Mouse (Mus musculus): Measurements from ENCODE around the gene Cartpt. TPM values are rescaled to one million over a fixed set of nuclear protein-coding genes. Genes with fewer than 3 reads are reported as not detected.
A peak's percentile ranks its signal among the peaks of the same experiment; 100 is the strongest.
"Not testable (repeated sequence)": the region's sequence is repeated elsewhere in the genome, so short reads cannot be mapped to it uniquely, and the experiment has no call there.

Cartpt gene
- polyA plus RNA-seq, 1 experiment from 2014 or later: 4.1 TPM

- WGBS: 84% methylated on average over 6 of the region's 6 CpGs
- DNase-seq (ENCODE audit: low spot score): no peak
- Histone ChIP-seq H3K36me3 (replicated peaks; ENCODE audit: control insufficient read depth, insufficient read depth, low read depth, low read length) (no peaks in the 10 kb centered on the region), H3K27ac (replicated peaks; ENCODE audit: low read depth, low read length) (no peak overlapping the region), H3K27me3 (ENCODE audit: control insufficient read depth, insufficient read depth, low read length) (no peaks in the 10 kb centered on the region), H3K4me2 (ENCODE audit: low read depth, low read length) (no peak overlapping the region), H3K4me3 (ENCODE audit: low read depth, low read length) (no peak overlapping the region), H3K9ac (replicated peaks; ENCODE audit: low read length) (no peak overlapping the region), H3K4me1 (ENCODE audit: control insufficient read depth, insufficient read depth, low read length) (no peaks in the 10 kb centered on the region), H3K9me3 (replicated peaks; ENCODE audit: control insufficient read depth, low read length) (no peaks in the 10 kb centered on the region)
- no peak for ATAC-seq (replicated peaks; ENCODE audit: insufficient number of reproducible peaks, low FRiP score, low TSS enrichment, low read depth)
Measured at GRCm38 (mm10) chr13:99931502-99931901, 30.6 kb upstream of the Cartpt start.

- H3K4me2 ChIP-seq (ENCODE audit: low read depth, low read length): no peak overlapping the region
- H3K4me3 ChIP-seq (ENCODE audit: low read depth, low read length): no peak overlapping the region
- WGBS: 72% methylated on average over 5 of the region's 5 CpGs
- ATAC-seq (replicated peaks; ENCODE audit: insufficient number of reproducible peaks, low FRiP score, low TSS enrichment, low read depth) (no peak), DNase-seq (ENCODE audit: low spot score) (no peak)
- H3K27ac ChIP-seq (replicated peaks; ENCODE audit: low read depth, low read length): no peak overlapping the region
- H3K36me3 ChIP-seq (replicated peaks; ENCODE audit: control insufficient read depth, insufficient read depth, low read depth, low read length): no peaks in the 10 kb centered on the region
- H3K27me3 ChIP-seq (ENCODE audit: control insufficient read depth, insufficient read depth, low read length): no peaks in the 10 kb centered on the region
- H3K9ac ChIP-seq (replicated peaks; ENCODE audit: low read length): no peak overlapping the region
- H3K9me3 ChIP-seq (replicated peaks; ENCODE audit: control insufficient read depth, low read length): no peaks in the 10 kb centered on the region
- no peaks in the 10 kb centered on the region for H3K4me1 ChIP-seq (ENCODE audit: control insufficient read depth, insufficient read depth, low read length)
Measured at GRCm38 (mm10) chr13:99926249-99926648, 25.4 kb upstream of the Cartpt start.

DNA sequence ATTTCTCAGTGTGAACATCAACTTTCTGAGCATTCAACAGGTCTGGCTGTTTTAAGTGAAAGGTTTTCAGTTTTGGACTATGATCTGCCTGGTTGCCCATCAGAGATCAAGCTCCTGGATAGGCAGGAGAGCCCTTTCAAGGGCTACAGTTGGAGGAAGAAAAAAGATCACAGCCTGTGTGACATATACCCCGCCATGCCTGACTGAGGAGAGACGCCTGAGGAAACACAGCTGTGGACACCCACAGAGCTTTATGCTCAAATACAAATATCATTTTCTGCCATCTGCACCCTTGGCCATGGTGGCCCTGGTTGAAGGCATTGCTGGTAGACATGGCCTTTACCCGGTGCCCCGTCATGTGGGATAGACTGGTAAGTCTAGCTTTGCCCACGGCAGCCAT is 14.7 kb upstream of the Cartpt start:
- no peaks in the 10 kb centered on the region for H3K27me3 ChIP-seq (ENCODE audit: control insufficient read depth, insufficient read depth, low read length)
- H3K4me2 ChIP-seq (ENCODE audit: low read depth, low read length): no peak overlapping the region
- WGBS: 82% methylated on average over 5 of the region's 5 CpGs
- H3K9ac ChIP-seq (replicated peaks; ENCODE audit: low read length): no peak overlapping the region
- no peaks in the 10 kb centered on the region for H3K4me1 ChIP-seq (ENCODE audit: control insufficient read depth, insufficient read depth, low read length)
- DNase-seq (ENCODE audit: low spot score) (no peak), ATAC-seq (replicated peaks; ENCODE audit: insufficient number of reproducible peaks, low FRiP score, low TSS enrichment, low read depth) (no peak)
- H3K9me3 ChIP-seq (replicated peaks; ENCODE audit: control insufficient read depth, low read length): no peaks in the 10 kb centered on the region
- H3K27ac ChIP-seq (replicated peaks; ENCODE audit: low read depth, low read length): no peak overlapping the region
- no peak overlapping the region for H3K4me3 ChIP-seq (ENCODE audit: low read depth, low read length)
- no peaks in the 10 kb centered on the region for H3K36me3 ChIP-seq (replicated peaks; ENCODE audit: control insufficient read depth, insufficient read depth, low read depth, low read length)

DNA sequence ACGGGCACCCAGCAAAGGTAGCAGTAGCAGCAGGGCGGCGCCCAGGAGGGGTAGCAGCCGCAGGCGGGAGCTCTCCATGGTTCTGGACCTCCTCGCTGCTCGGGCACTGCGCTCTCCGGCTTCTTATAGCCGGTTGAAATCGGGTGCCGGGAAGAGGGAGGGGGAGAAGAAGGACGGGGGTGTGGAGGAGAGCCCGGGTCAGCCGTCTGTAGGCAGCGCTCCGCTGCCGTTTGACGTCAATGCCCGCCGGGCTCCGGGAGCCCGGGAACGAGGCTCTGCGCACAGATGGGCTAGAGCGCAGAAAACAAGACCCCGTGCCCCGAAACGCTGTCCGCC is 366 bp downstream of the Cartpt start:
- H3K27me3 ChIP-seq (ENCODE audit: control insufficient read depth, insufficient read depth, low read length): peaks cover 25% of the 10 kb centered on the region
- no peaks in the 10 kb centered on the region for H3K9me3 ChIP-seq (replicated peaks; ENCODE audit: control insufficient read depth, low read length)
- DNase-seq (ENCODE audit: low spot score): peak; percentile 87
- H3K4me2 ChIP-seq (ENCODE audit: low read depth, low read length): peak overlapping the region; percentile 43
- H3K9ac ChIP-seq (replicated peaks; ENCODE audit: low read length): no peak overlapping the region
- no peaks in the 10 kb centered on the region for H3K36me3 ChIP-seq (replicated peaks; ENCODE audit: control insufficient read depth, insufficient read depth, low read depth, low read length)
- no peaks in the 10 kb centered on the region for H3K4me1 ChIP-seq (ENCODE audit: control insufficient read depth, insufficient read depth, low read length)
- H3K4me3 ChIP-seq (ENCODE audit: low read depth, low read length): no peak overlapping the region
- no peak overlapping the region for H3K27ac ChIP-seq (replicated peaks; ENCODE audit: low read depth, low read length)
- WGBS: under 1% methylated on average over 30 of the region's 30 CpGs
- ATAC-seq (replicated peaks; ENCODE audit: insufficient number of reproducible peaks, low FRiP score, low TSS enrichment, low read depth): peak; percentile 72; the same call in 1 of the 2 replicates

- WGBS: 7% methylated on average over 38 of the region's 38 CpGs
- peaks cover 25% of the 10 kb centered on the region for H3K27me3 ChIP-seq (ENCODE audit: control insufficient read depth, insufficient read depth, low read length)
- H3K4me1 ChIP-seq (ENCODE audit: control insufficient read depth, insufficient read depth, low read length): no peaks in the 10 kb centered on the region
- H3K27ac ChIP-seq (replicated peaks; ENCODE audit: low read depth, low read length): no peak overlapping the region
- ATAC-seq (replicated peaks; ENCODE audit: insufficient number of reproducible peaks, low FRiP score, low TSS enrichment, low read depth) (no peak), DNase-seq (ENCODE audit: low spot score) (no peak)
- no peaks in the 10 kb centered on the region for H3K9me3 ChIP-seq (replicated peaks; ENCODE audit: control insufficient read depth, low read length)
- no peak overlapping the region; the same call in 1 of the 2 replicates for H3K4me3 ChIP-seq (ENCODE audit: low read depth, low read length)
- no peaks in the 10 kb centered on the region for H3K36me3 ChIP-seq (replicated peaks; ENCODE audit: control insufficient read depth, insufficient read depth, low read depth, low read length)
- no peak overlapping the region for H3K9ac ChIP-seq (replicated peaks; ENCODE audit: low read length)
- peak overlapping the region; percentile 43 for H3K4me2 ChIP-seq (ENCODE audit: low read depth, low read length)
Measured at GRCm38 (mm10) chr13:99899670-99900556, 978 bp downstream of the Cartpt start.

GRCm38 (mm10) chr13:99898816-99899215 is 2.1 kb downstream of the Cartpt start:
- Histone ChIP-seq H3K4me2 (ENCODE audit: low read depth, low read length) (no peak overlapping the region), H3K27me3 (ENCODE audit: control insufficient read depth, insufficient read depth, low read length) (peaks cover 25% of the 10 kb centered on the region), H3K4me1 (ENCODE audit: control insufficient read depth, insufficient read depth, low read length) (no peaks in the 10 kb centered on the region), H3K36me3 (replicated peaks; ENCODE audit: control insufficient read depth, insufficient read depth, low read depth, low read length) (no peaks in the 10 kb centered on the region), H3K4me3 (ENCODE audit: low read depth, low read length) (no peak overlapping the region), H3K9me3 (replicated peaks; ENCODE audit: control insufficient read depth, low read length) (no peaks in the 10 kb centered on the region), H3K27ac (replicated peaks; ENCODE audit: low read depth, low read length) (no peak overlapping the region), H3K9ac (replicated peaks; ENCODE audit: low read length) (no peak overlapping the region)
- ATAC-seq (replicated peaks; ENCODE audit: insufficient number of reproducible peaks, low FRiP score, low TSS enrichment, low read depth) (no peak), DNase-seq (ENCODE audit: low spot score) (no peak)
- WGBS: 24% methylated on average over 14 of the region's 14 CpGs

- Histone ChIP-seq H3K9me3 (replicated peaks; ENCODE audit: control insufficient read depth, low read length) (no peaks in the 10 kb centered on the region), H3K4me2 (ENCODE audit: low read depth, low read length) (no peak overlapping the region), H3K36me3 (replicated peaks; ENCODE audit: control insufficient read depth, insufficient read depth, low read depth, low read length) (no peaks in the 10 kb centered on the region), H3K27ac (replicated peaks; ENCODE audit: low read depth, low read length) (no peak overlapping the region), H3K27me3 (ENCODE audit: control insufficient read depth, insufficient read depth, low read length) (no peaks in the 10 kb centered on the region), H3K4me1 (ENCODE audit: control insufficient read depth, insufficient read depth, low read length) (no peaks in the 10 kb centered on the region), H3K4me3 (ENCODE audit: low read depth, low read length) (no peak overlapping the region), H3K9ac (replicated peaks; ENCODE audit: low read length) (no peak overlapping the region)
- ATAC-seq (replicated peaks; ENCODE audit: insufficient number of reproducible peaks, low FRiP score, low TSS enrichment, low read depth): no peak
- 64% methylated on average over 6 of the region's 6 CpGs for WGBS
- DNase-seq (ENCODE audit: low spot score): no peak
Measured at GRCm38 (mm10) chr13:99885636-99886035, 15.3 kb downstream of the Cartpt start.

- not testable (repeated sequence) for H3K4me3 ChIP-seq (ENCODE audit: low read depth, low read length); H3K4me1 ChIP-seq (ENCODE audit: control insufficient read depth, insufficient read depth, low read length); H3K4me2 ChIP-seq (ENCODE audit: low read depth, low read length); H3K27ac ChIP-seq (replicated peaks; ENCODE audit: low read depth, low read length); H3K36me3 ChIP-seq (replicated peaks; ENCODE audit: control insufficient read depth, insufficient read depth, low read depth, low read length); H3K9ac ChIP-seq (replicated peaks; ENCODE audit: low read length); DNase-seq (ENCODE audit: low spot score); H3K27me3 ChIP-seq (ENCODE audit: control insufficient read depth, insufficient read depth, low read length); ATAC-seq (replicated peaks; ENCODE audit: insufficient number of reproducible peaks, low FRiP score, low TSS enrichment, low read depth); H3K9me3 ChIP-seq (replicated peaks; ENCODE audit: control insufficient read depth, low read length)
- 67% methylated on average over 8 of the region's 8 CpGs for WGBS
Measured at GRCm38 (mm10) chr13:99881774-99882173, 19.1 kb downstream of the Cartpt start.
